Mouse (Mus musculus) forebrain, embryonic 11.5 days (tissue): Measurements from ENCODE around the gene Prtg. TPM values are rescaled to one million over a fixed set of nuclear protein-coding genes. Genes with fewer than 3 reads are reported as not detected.

Experiments used
- ATAC-seq: fragments of 200-750 bp; cut with Nextera tagmentation; replicated peaks from 2 replicates; pipeline ENCODE4 v1.8.0; 2017; ENCODE audit warnings: moderate TSS enrichment; ENCODE audit not compliant: low FRiP score
- DNase-seq: peaks from one replicate; pipeline ENCODE4 v3.0.0-alpha.2; 2017; ENCODE audit warnings: low spot score
- H3K27ac ChIP-seq: fragments of 300-500 bp; sonication (generic); 2 replicates; pipeline ENCODE4 v1.5.1; 2014; ENCODE audit warnings: low read depth, low read length
- H3K27me3 ChIP-seq: fragments of 300-500 bp; sonication (generic); 2 replicates; pipeline ENCODE4 v1.6.1; 2014; ENCODE audit warnings: mild to moderate bottlenecking, low read length, mixed read lengths; ENCODE audit not compliant: control insufficient read depth, insufficient read depth
- H3K36me3 ChIP-seq: fragments of 300-500 bp; sonication (generic); 2 replicates; pipeline ENCODE4 v1.6.1; 2014; ENCODE audit warnings: mild to moderate bottlenecking, low read length, moderate library complexity, mixed read lengths; ENCODE audit not compliant: control insufficient read depth, insufficient read depth
- H3K4me1 ChIP-seq: fragments of 300-500 bp; sonication (generic); replicated peaks from 2 replicates; pipeline ENCODE4 v1.6.1; 2014; ENCODE audit warnings: low read length, mixed read lengths; ENCODE audit not compliant: control insufficient read depth, insufficient read depth
- H3K4me2 ChIP-seq: fragments of 300-500 bp; sonication (generic); 2 replicates; pipeline ENCODE4 v1.6.1; 2014; ENCODE audit warnings: low read depth, mild to moderate bottlenecking, low read length, moderate library complexity, mixed read lengths; ENCODE audit not compliant: severe bottlenecking
- H3K4me3 ChIP-seq: fragments of 300-500 bp; sonication (generic); 2 replicates; pipeline ENCODE4 v1.5.1; 2014; ENCODE audit warnings: low read depth, low read length
- H3K9ac ChIP-seq: fragments of 300-500 bp; sonication (generic); 2 replicates; pipeline ENCODE4 v1.6.1; 2014; ENCODE audit warnings: low read length
- H3K9me3 ChIP-seq: fragments of 300-500 bp; sonication (generic); 2 replicates; pipeline ENCODE4 v1.6.1; 2016; ENCODE audit warnings: low read length, mixed read lengths; ENCODE audit not compliant: control insufficient read depth
- WGBS: fragments of 180-500 bp; shearing (Covaris S2); extraction: QIAGEN DNeasy Blood & Tissue Kit; methylation state at CpG from one replicate; pipeline ENCODE4 v1.1.7; 2014; 5-methylcytosine and 5-hydroxymethylcytosine counted together
- polyA plus RNA-seq: library from polyadenylated mRNA; unstranded; fragments of >200 nt; fragmentation: Nextera tagmentation; extraction: Ambion mirVana; gene quantifications from 2 replicates; pipeline ENCODE4 v1.2.1, GENCODE M21; 2014

The Prtg gene
- polyA plus RNA-seq = 3.4 and 3.6 TPM in 2 replicates

GRCm38 (mm10) chr9:72806731-72807419 lies at the start of gene Prtg:
Gene Prtg (plus strand): TSS chr9:72806874.
- peak within 1 kb of the TSS; percentile 98 for H3K4me2 ChIP-seq
- WGBS = under 1% methylated on average over 56 of the region's 57 CpGs
- no peaks in the 10 kb centered on the region for H3K36me3 ChIP-seq
- H3K9ac ChIP-seq = peak within 1 kb of the TSS; percentile 89
- H3K9me3 ChIP-seq = no peaks in the 10 kb centered on the region
- DNase-seq (peak; percentile 88), ATAC-seq (peak; percentile 84)
- H3K27ac ChIP-seq = peak within 1 kb of the TSS; percentile 93
- peaks cover 12% of the 10 kb centered on the region; the same call in 1 of the 2 replicates for H3K4me1 ChIP-seq
- peak within 1 kb of the TSS; percentile 87 for H3K4me3 ChIP-seq
- H3K27me3 ChIP-seq = no peaks in the 10 kb centered on the region

- WGBS = 85% methylated on average over 5 of the region's 5 CpGs
- Histone ChIP-seq H3K4me3 (no peak overlapping the region), H3K9ac (no peak overlapping the region), H3K4me2 (no peak overlapping the region), H3K36me3 (no peaks in the 10 kb centered on the region), H3K9me3 (no peaks in the 10 kb centered on the region), H3K27me3 (no peaks in the 10 kb centered on the region), H3K4me1 (no peaks in the 10 kb centered on the region; the same call in 1 of the 2 replicates), H3K27ac (no peak overlapping the region)
- DNase-seq = no peak
- no peak for ATAC-seq
Measured at GRCm38 (mm10) chr9:72757143-72757542, 49.5 kb upstream of the Prtg start.

GRCm38 (mm10) chr9:72758705-72759131 lies 48.0 kb upstream of the Prtg start:
- no peak overlapping the region for H3K4me3 ChIP-seq
- H3K27ac ChIP-seq = no peak overlapping the region
- H3K27me3 ChIP-seq = no peaks in the 10 kb centered on the region
- no peaks in the 10 kb centered on the region for H3K36me3 ChIP-seq
- no peak overlapping the region for H3K4me2 ChIP-seq
- H3K9ac ChIP-seq = no peak overlapping the region
- no peak for ATAC-seq
- WGBS = 62% methylated on average over 8 of the region's 8 CpGs
- peaks cover 5% of the 10 kb centered on the region; the same call in 1 of the 2 replicates for H3K4me1 ChIP-seq
- no peak for DNase-seq
- H3K9me3 ChIP-seq = no peaks in the 10 kb centered on the region

- Histone ChIP-seq H3K9ac (no peak overlapping the region), H3K4me1 (0 out of 2 replicates have a peak, but pooled peaks cover 7% of the 10 kb centered on the region), H3K27ac (peak overlapping the region; percentile 5; the same call in 1 of the 2 replicates), H3K4me2 (no peak overlapping the region), H3K27me3 (no peaks in the 10 kb centered on the region), H3K9me3 (no peaks in the 10 kb centered on the region), H3K36me3 (no peaks in the 10 kb centered on the region), H3K4me3 (no peak overlapping the region)
- no peak for DNase-seq
- 27% methylated on average over 3 of the region's 3 CpGs for WGBS
- 0 out of 2 replicates have a peak, but pooled peaks have one; percentile 44 for ATAC-seq
Measured at GRCm38 (mm10) chr9:72763050-72763718, 43.5 kb upstream of the Prtg start.

- H3K27me3 ChIP-seq = no peaks in the 10 kb centered on the region
- H3K4me1 ChIP-seq = 0 out of 2 replicates have a peak, but pooled peaks cover 7% of the 10 kb centered on the region
- 1% methylated on average over 17 of the region's 17 CpGs for WGBS
- H3K9me3 ChIP-seq = no peaks in the 10 kb centered on the region
- peak overlapping the region; percentile 61 for H3K9ac ChIP-seq
- DNase-seq (peak; percentile 93), ATAC-seq (peak; percentile 63)
- H3K36me3 ChIP-seq = no peaks in the 10 kb centered on the region
- peak overlapping the region; percentile 58 for H3K4me2 ChIP-seq
- H3K4me3 ChIP-seq = peak overlapping the region; percentile 24
- no peak overlapping the region for H3K27ac ChIP-seq
Measured at GRCm38 (mm10) chr9:72766789-72767349, 39.8 kb upstream of the Prtg start.

- no peak for ATAC-seq
- 89% methylated on average over 4 of the region's 4 CpGs for WGBS
- Histone ChIP-seq H3K9ac (no peak overlapping the region), H3K9me3 (no peaks in the 10 kb centered on the region), H3K4me2 (no peak overlapping the region), H3K27me3 (no peaks in the 10 kb centered on the region), H3K36me3 (no peaks in the 10 kb centered on the region), H3K4me1 (peaks cover 3% of the 10 kb centered on the region; the same call in 1 of the 2 replicates), H3K4me3 (no peak overlapping the region), H3K27ac (no peak overlapping the region)
- DNase-seq = no peak
Measured at GRCm38 (mm10) chr9:72775022-72775421, 31.7 kb upstream of the Prtg start.

- ATAC-seq = no peak
- 60% methylated on average over 11 of the region's 11 CpGs for WGBS
- no peak for DNase-seq
- Histone ChIP-seq H3K27ac (no peak overlapping the region), H3K4me3 (no peak overlapping the region), H3K9me3 (no peaks in the 10 kb centered on the region), H3K4me2 (no peak overlapping the region), H3K9ac (no peak overlapping the region), H3K36me3 (no peaks in the 10 kb centered on the region), H3K27me3 (no peaks in the 10 kb centered on the region), H3K4me1 (peaks cover 6% of the 10 kb centered on the region; the same call in 1 of the 2 replicates)
Measured at GRCm38 (mm10) chr9:72779004-72779403, 27.7 kb upstream of the Prtg start.

- no peak overlapping the region for H3K4me3 ChIP-seq
- H3K4me2 ChIP-seq = no peak overlapping the region
- no peak overlapping the region for H3K9ac ChIP-seq
- H3K9me3 ChIP-seq = no peaks in the 10 kb centered on the region
- no peak for ATAC-seq
- 10% methylated on average over 4 of the region's 4 CpGs for WGBS
- no peaks in the 10 kb centered on the region for H3K36me3 ChIP-seq
- H3K4me1 ChIP-seq = peaks cover 6% of the 10 kb centered on the region; the same call in 1 of the 2 replicates
- H3K27ac ChIP-seq = no peak overlapping the region
- no peaks in the 10 kb centered on the region for H3K27me3 ChIP-seq
- DNase-seq = no peak
Measured at GRCm38 (mm10) chr9:72779733-72780132, 26.9 kb upstream of the Prtg start.
